Mouse (Mus musculus): Measurements from ENCODE around the gene Col26a1. TPM values are rescaled to one million over a fixed set of nuclear protein-coding genes. Genes with fewer than 3 reads are reported as not detected.

Col26a1 gene
- polyA plus RNA-seq, 1 experiment from 2014 or later: 141 TPM

DNA sequence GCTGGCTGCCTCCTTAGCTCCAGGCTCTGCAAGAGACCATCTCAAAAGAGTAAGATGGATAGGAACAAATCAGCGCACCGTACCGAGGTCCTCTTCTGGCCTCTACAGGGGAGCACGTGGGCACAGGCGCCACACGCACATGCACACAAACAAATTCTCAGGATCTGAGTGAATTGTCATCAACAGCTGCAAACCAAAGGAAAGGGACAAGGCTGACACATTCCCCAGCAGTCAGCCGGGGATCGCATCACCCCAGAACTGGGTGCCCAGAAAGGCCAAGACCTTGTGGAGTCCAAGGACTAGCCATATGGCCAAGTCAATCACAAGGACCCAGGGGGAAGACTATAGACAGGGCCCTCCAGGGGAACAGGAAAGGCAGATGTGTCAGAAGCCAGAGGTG is 10.6 kb downstream of the Col26a1 start:
- H3K36me3 ChIP-seq: peaks cover 21% of the 10 kb centered on the region
- H3K9me3 ChIP-seq: no peaks in the 10 kb centered on the region
- no peak overlapping the region for H3K9ac ChIP-seq
- peaks cover 35% of the 10 kb centered on the region for H3K4me1 ChIP-seq
- WGBS: 72% methylated on average over 8 of the region's 8 CpGs
- no peaks in the 10 kb centered on the region for H3K27me3 ChIP-seq
- no peak overlapping the region for H3K4me2 ChIP-seq (replicated peaks)
- peak overlapping the region; percentile 44 for H3K27ac ChIP-seq
- no peak overlapping the region for H3K4me3 ChIP-seq
- ATAC-seq (ENCODE audit: low FRiP score, low read depth): peak; percentile 30; the same call in 1 of the 2 replicates

- WGBS: 33% methylated on average over 10 of the region's 10 CpGs
- peaks cover 41% of the 10 kb centered on the region for H3K4me1 ChIP-seq
Observed at GRCm38 (mm10) chr5:136869451-136870114, 13.4 kb downstream of the Col26a1 start.

DNA sequence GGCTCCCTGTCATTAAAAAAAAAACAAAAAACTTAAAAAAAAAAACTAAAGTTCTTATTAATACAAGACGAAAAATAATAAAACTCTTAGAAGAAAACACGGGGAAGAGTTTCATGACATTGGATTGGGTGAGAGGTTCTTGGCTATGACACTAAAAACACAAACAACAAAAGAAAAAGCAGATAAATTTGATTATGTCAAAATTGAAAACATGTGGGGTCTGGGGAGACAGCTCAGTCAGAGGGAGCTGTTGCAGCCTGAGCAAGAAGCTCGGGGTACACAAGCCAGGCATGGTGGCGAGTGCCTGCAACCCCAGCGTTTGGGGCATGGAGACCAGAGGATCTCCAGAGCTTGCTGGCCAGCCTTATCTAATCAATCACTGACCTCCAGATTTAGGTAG is 15.3 kb downstream of the Col26a1 start:
- H3K4me3 ChIP-seq: no peak overlapping the region
- peaks cover 5% of the 10 kb centered on the region for H3K36me3 ChIP-seq
- peaks cover 54% of the 10 kb centered on the region for H3K4me1 ChIP-seq
- H3K27me3 ChIP-seq: no peaks in the 10 kb centered on the region
- H3K27ac ChIP-seq: no peak overlapping the region; the same call in 1 of the 2 replicates
- H3K9ac ChIP-seq: no peak overlapping the region
- ATAC-seq (ENCODE audit: low FRiP score, low read depth): no peak
- WGBS: 30% methylated on average over 5 of the region's 5 CpGs
- H3K9me3 ChIP-seq: no peaks in the 10 kb centered on the region
- H3K4me2 ChIP-seq (replicated peaks): no peak overlapping the region

More at GRCm38 (mm10) chr5:136869451-136870114, 13.4 kb downstream of the Col26a1 start:
- Histone ChIP-seq H3K4me3 (no peak overlapping the region), H3K9me3 (no peaks in the 10 kb centered on the region), H3K36me3 (peaks cover 5% of the 10 kb centered on the region), H3K27ac (peak overlapping the region; percentile 84), H3K9ac (0 out of 2 replicates have a peak overlapping the region, but pooled peaks have one; percentile 45), H3K4me2 (replicated peaks) (peak overlapping the region; percentile 43), H3K27me3 (no peaks in the 10 kb centered on the region)
- ATAC-seq (ENCODE audit: low FRiP score, low read depth): peak; percentile 84

DNA sequence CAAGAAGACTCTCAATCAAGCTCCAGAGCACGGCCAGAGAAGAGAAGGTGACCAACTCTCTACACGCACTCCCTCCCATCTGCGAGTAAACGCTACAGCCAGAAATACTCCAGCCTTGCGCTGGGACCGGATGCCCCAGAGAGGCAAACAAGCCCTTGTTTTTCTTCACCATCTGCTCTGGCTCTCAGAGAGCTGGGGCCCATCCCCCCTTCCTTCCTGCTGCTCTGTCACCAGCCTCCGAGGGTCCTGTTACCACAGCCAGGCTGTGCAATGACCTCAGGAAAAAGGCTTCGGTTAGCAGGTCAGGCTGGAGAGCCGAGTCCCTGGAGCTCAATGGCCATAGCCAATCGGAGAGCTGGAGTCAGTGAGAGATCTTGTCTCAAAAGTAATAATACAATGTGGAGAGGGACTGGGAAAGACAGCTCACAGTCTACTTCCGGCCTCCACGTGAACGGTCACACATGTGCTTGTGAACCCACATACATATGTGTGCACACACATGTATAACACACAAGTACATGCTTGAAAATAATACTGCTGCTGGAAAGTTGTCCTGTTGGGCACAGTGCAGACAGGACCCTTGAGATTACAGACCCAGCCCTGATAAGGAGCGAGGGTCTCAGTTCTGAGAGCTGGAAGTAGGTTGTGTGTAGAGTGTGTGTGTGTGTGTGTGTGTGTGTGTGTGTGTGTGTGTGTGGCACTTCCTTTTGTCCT is 18.9 kb downstream of the Col26a1 start:
- Histone ChIP-seq H3K9ac (peak overlapping the region; percentile 48), H3K27me3 (no peaks in the 10 kb centered on the region), H3K4me2 (replicated peaks) (peak overlapping the region; percentile 51), H3K36me3 (peaks cover 9% of the 10 kb centered on the region), H3K4me3 (0 out of 2 replicates have a peak overlapping the region, but pooled peaks have one; percentile 1), H3K4me1 (peaks cover 60% of the 10 kb centered on the region), H3K27ac (peak overlapping the region; percentile 95), H3K9me3 (peaks cover 3% of the 10 kb centered on the region; the same call in 1 of the 2 replicates)
- 9% methylated on average over 14 of the region's 14 CpGs for WGBS
- peak; percentile 68 for ATAC-seq (ENCODE audit: low FRiP score, low read depth)

DNA sequence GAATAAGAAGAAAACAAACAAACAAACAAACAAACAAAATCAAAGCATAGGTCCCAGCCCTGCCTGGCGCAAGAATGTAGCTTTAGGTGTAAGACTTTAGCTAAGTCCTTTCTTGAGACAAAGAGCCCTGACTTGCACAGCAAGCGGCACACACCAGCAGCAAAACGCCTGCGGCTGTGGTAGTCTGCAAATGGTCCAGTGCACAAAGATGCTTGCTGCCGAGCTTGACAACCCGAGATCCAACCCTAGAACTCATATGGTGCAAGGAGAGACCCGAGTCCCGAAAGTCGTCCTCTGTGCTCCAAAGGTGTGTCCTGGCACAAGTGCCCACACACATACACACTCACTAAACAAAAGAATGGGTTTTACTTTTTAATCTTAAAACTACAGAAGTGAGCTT is 19.7 kb downstream of the Col26a1 start:
- H3K27ac ChIP-seq: peak overlapping the region; percentile 95
- 42% methylated on average over 9 of the region's 9 CpGs for WGBS
- peak overlapping the region; percentile 51 for H3K4me2 ChIP-seq (replicated peaks)
- H3K9ac ChIP-seq: peak overlapping the region; percentile 48
- no peak for ATAC-seq (ENCODE audit: low FRiP score, low read depth)
- peaks cover 52% of the 10 kb centered on the region for H3K4me1 ChIP-seq
- peaks cover 16% of the 10 kb centered on the region for H3K36me3 ChIP-seq
- H3K27me3 ChIP-seq: no peaks in the 10 kb centered on the region
- H3K9me3 ChIP-seq: peaks cover 3% of the 10 kb centered on the region; the same call in 1 of the 2 replicates
- H3K4me3 ChIP-seq: no peak overlapping the region

DNA sequence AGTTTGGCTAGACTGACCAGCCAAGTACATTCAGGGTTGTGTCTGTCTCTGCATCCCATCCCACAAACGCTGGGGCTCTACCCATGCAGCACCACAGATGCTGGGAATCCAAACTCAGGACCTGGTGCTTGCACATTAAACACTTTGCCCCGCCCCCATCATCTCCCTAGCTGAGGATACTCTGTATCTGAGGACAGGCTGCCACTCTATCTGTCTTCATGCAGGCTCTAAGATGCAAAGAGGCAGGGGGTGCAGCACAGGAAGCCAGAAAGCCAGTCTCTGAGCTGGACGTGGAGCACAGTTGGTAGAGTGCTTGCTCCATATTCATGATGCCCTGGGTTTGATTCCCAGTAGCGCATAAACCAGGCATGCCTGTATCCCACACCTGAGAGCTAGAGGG is 20.2 kb downstream of the Col26a1 start:
- Histone ChIP-seq H3K4me2 (replicated peaks) (no peak overlapping the region; the same call in 1 of the 2 replicates), H3K9me3 (peaks cover 3% of the 10 kb centered on the region; the same call in 1 of the 2 replicates), H3K27me3 (no peaks in the 10 kb centered on the region), H3K27ac (peak overlapping the region; percentile 95), H3K36me3 (peaks cover 21% of the 10 kb centered on the region), H3K9ac (no peak overlapping the region), H3K4me3 (no peak overlapping the region), H3K4me1 (peaks cover 49% of the 10 kb centered on the region)
- WGBS: 44% methylated on average over 4 of the region's 4 CpGs
- ATAC-seq (ENCODE audit: low FRiP score, low read depth): no peak

DNA sequence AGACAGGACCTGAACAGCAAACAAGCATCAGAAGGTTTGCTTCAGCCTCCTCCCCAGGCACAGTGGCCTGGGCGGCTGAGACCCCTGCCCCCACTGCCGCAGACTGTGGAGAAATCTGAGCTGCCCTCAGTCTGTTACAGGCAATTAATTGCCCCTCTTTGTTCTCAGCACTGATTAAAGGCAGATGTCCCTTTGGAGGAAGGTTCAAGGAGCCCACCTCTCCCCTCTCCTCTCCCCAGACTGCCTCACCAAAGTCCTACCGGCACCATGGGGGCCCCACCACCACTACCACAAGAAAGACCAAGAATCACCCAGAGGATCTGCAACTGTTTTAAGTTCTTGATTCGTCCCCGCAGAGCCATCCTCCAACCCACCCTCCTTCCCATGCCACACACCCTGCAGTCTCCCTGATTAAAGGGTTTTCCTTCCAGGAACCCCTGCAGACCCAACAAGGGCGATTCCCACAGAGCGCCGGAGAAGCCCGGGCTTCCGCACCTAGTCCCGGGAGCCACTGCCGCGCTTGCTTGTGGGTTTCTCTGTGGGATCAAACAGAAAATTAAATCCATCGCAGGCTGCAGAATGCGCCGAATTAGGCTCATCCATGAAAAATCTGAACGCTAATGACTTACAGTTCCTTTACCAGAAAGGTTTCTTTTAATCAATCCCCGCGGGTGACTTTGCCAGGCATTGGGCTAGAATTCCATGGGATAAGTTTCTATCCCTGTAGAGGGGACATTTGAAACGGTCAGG is 21.6 kb downstream of the Col26a1 start:
- Histone ChIP-seq H3K4me1 (peaks cover 44% of the 10 kb centered on the region), H3K9me3 (peaks cover 3% of the 10 kb centered on the region; the same call in 1 of the 2 replicates), H3K4me2 (replicated peaks) (peak overlapping the region; percentile 59), H3K27ac (peak overlapping the region; percentile 87), H3K27me3 (no peaks in the 10 kb centered on the region), H3K9ac (peak overlapping the region; percentile 57), H3K36me3 (peaks cover 25% of the 10 kb centered on the region), H3K4me3 (peak overlapping the region; percentile 23)
- ATAC-seq (ENCODE audit: low FRiP score, low read depth): peak; percentile 62
- 3% methylated on average over 20 of the region's 20 CpGs for WGBS

DNA sequence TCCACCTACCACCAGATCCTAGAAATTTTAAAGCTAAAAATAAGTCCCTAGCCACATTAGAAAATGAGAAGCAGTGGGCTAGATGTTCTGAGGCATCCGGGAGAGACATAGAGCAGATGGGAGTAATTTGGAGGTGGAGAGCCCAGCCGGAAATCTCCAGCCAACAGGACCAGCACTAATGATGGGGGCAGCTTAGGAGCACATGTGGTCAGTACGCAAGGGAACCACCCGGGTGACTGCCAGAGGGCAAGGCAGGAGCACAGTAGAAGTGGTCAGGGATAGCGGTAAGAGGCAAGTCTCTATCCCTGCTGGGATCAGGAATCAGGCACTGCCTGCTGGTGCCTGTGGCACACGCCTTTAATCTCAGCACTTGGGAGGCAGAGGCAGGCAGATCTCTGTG is 32.3 kb downstream of the Col26a1 start:
- Histone ChIP-seq H3K27me3 (no peaks in the 10 kb centered on the region), H3K4me1 (0 out of 2 replicates have a peak, but pooled peaks cover 3% of the 10 kb centered on the region), H3K4me2 (replicated peaks) (no peak overlapping the region), H3K9ac (no peak overlapping the region), H3K4me3 (no peak overlapping the region), H3K36me3 (peaks cover 62% of the 10 kb centered on the region), H3K9me3 (no peaks in the 10 kb centered on the region), H3K27ac (no peak overlapping the region)
- WGBS: 47% methylated on average over 6 of the region's 6 CpGs
- no peak for ATAC-seq (ENCODE audit: low FRiP score, low read depth)

GRCm38 (mm10) chr5:136846385-136847264 is 36.4 kb downstream of the Col26a1 start:
- Histone ChIP-seq H3K27ac (no peak overlapping the region), H3K36me3 (peaks cover 62% of the 10 kb centered on the region), H3K4me2 (replicated peaks) (no peak overlapping the region), H3K4me3 (no peak overlapping the region), H3K27me3 (no peaks in the 10 kb centered on the region), H3K9ac (no peak overlapping the region), H3K4me1 (peaks cover 21% of the 10 kb centered on the region), H3K9me3 (no peaks in the 10 kb centered on the region)
- no peak for ATAC-seq (ENCODE audit: low FRiP score, low read depth)
- WGBS: 78% methylated on average over 19 of the region's 19 CpGs

DNA sequence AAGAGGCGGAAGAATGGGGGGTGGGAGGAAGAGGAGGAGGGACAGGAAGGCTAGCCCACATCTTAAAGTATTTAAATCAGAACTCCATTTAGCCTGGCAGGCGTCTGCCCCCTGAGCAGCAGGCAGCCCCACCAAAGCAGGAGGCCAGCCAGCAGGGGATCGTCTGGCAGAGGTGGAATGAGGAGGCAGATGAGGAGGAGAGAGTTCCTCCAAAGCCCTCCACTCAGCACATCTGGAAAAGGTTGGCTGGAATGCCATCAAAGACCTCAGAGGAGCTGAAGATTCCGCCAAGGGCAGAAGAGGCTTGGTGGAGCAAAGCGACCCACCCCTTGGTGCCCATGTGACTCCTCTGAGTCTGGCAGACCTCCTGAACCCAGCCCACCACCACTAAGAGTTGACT is 39.1 kb downstream of the Col26a1 start:
- no peak overlapping the region for H3K9ac ChIP-seq
- H3K4me3 ChIP-seq: no peak overlapping the region
- WGBS: 33% methylated on average over 5 of the region's 5 CpGs
- ATAC-seq (ENCODE audit: low FRiP score, low read depth): no peak
- H3K9me3 ChIP-seq: no peaks in the 10 kb centered on the region
- no peaks in the 10 kb centered on the region for H3K27me3 ChIP-seq
- no peak overlapping the region for H3K4me2 ChIP-seq (replicated peaks)
- peaks cover 69% of the 10 kb centered on the region for H3K36me3 ChIP-seq
- H3K4me1 ChIP-seq: peaks cover 20% of the 10 kb centered on the region
- H3K27ac ChIP-seq: peak overlapping the region; percentile 55; the same call in 1 of the 2 replicates

- no peaks in the 10 kb centered on the region for H3K9me3 ChIP-seq
- no peak overlapping the region for H3K27ac ChIP-seq
- peaks cover 63% of the 10 kb centered on the region for H3K36me3 ChIP-seq
- H3K9ac ChIP-seq: no peak overlapping the region
- no peak for ATAC-seq (ENCODE audit: low FRiP score, low read depth)
- H3K4me3 ChIP-seq: no peak overlapping the region
- H3K4me1 ChIP-seq: peaks cover 25% of the 10 kb centered on the region
- 18% methylated on average over 8 of the region's 8 CpGs for WGBS
- no peaks in the 10 kb centered on the region for H3K27me3 ChIP-seq
- no peak overlapping the region for H3K4me2 ChIP-seq (replicated peaks)
Observed at GRCm38 (mm10) chr5:136840036-136840435, 43.0 kb downstream of the Col26a1 start.

All from limb, embryonic 13.5 days (tissue).